Mouse (Mus musculus) granulocyte monocyte progenitor cell, adult 5-6 weeks (primary cell): ENCODE results near the gene Map6d1. TPM values are rescaled to one million over a fixed set of nuclear protein-coding genes. Genes with fewer than 3 reads are reported as not detected.
A peak's percentile ranks its signal among the peaks of the same experiment; 100 is the strongest.

Source experiments
- ATAC-seq: replicated peaks from 2 replicates; pipeline ENCODE4 v1.8.0; 2016; ENCODE audit warnings: mild to moderate bottlenecking, moderate TSS enrichment, inconsistent platforms; ENCODE audit not compliant: poor library complexity, severe bottlenecking
- total RNA-seq, 2 experiments: library from RNA; stranded (forward) in 1 of 2; stranded (reverse) in 1 of 2; fragments of 200-712, 200-1000 nt in 1 of 2; fragments of >200 nt in 1 of 2; fragmentation: Nextera tagmentation in 1 of 2; gene quantifications; 2 replicates each; pipeline ENCODE4 v1.2.3; 2014 to 2017

Map6d1 gene
- total RNA-seq, 2 experiments from 2014 or later: not detected

GRCm38 (mm10) chr16:20192043-20192442 lies 49.1 kb downstream of the Map6d1 start:
- ATAC-seq: peak; percentile 22; the same call in 1 of the 2 replicates

- ATAC-seq: no peak
Observed at GRCm38 (mm10) chr16:20191161-20191882, 49.8 kb downstream of the Map6d1 start.

- ATAC-seq: no peak
Observed at GRCm38 (mm10) chr16:20185368-20185767, 55.8 kb downstream of the Map6d1 start.

Other genes starting within 250 kb of the Map6d1 start
- gene Klhl24, start 143.8 kb downstream of the Map6d1 start, total RNA-seq (2014; fragmentation: Nextera tagmentation): 34.3 and 52.0 TPM in 2 replicates
- 56.1 and 80.7 TPM in 2 replicates for gene Klhl24, start 143.8 kb downstream of the Map6d1 start, total RNA-seq (2017)
- gene Yeats2, start 100.3 kb downstream of the Map6d1 start, total RNA-seq (2014; fragmentation: Nextera tagmentation): 47.2 and 65.0 TPM in 2 replicates
- 25.9 and 30.5 TPM in 2 replicates for gene Yeats2, start 100.3 kb downstream of the Map6d1 start, total RNA-seq (2017)
- gene Parl, start 61.0 kb upstream of the Map6d1 start, total RNA-seq (2014; fragmentation: Nextera tagmentation): 144 and 145 TPM in 2 replicates
- 180 and 240 TPM in 2 replicates for gene Parl, start 61.0 kb upstream of the Map6d1 start, total RNA-seq (2017)
- 2.2 TPM in 1 of 2 replicates, not detected in the other for gene Cyp2ab1, start 84.0 kb upstream of the Map6d1 start, total RNA-seq (2014; fragmentation: Nextera tagmentation)
- gene Cyp2ab1, start 84.0 kb upstream of the Map6d1 start, total RNA-seq (2017): 0.26 TPM in 1 of 2 replicates, not detected in the other
- 16.4 and 26.3 TPM in 2 replicates for gene Abcc5, start 185.0 kb upstream of the Map6d1 start, total RNA-seq (2014; fragmentation: Nextera tagmentation)
- 10.7 and 17.9 TPM in 2 replicates for gene Abcc5, start 185.0 kb upstream of the Map6d1 start, total RNA-seq (2017)